Mouse (Mus musculus) monocyte, adult 5-6 weeks (primary cell): ENCODE results near the gene Cmtm2b. TPM values are rescaled to one million over a fixed set of nuclear protein-coding genes. Genes with fewer than 3 reads are reported as not detected.

Experiments
- ATAC-seq: fragments of 153-309, 156-312 bp; replicated peaks from 2 replicates; pipeline ENCODE4 v1.8.0; 2017; ENCODE audit warnings: mild to moderate bottlenecking; ENCODE audit not compliant: low TSS enrichment, insufficient number of reproducible peaks, severe bottlenecking, poor library complexity, low FRiP score
- total RNA-seq: library from RNA; stranded (forward); fragments of 200-1000, 200-491, 200-594 nt; gene quantifications from 3 replicates; pipeline ENCODE4 v1.2.3, GENCODE M21; 2017

Gene Cmtm2b
- total RNA-seq, 1 experiment from 2014 or later, result not detected

GRCm38 (mm10) chr8:104374864-104375846, 53.1 kb downstream of the Cmtm2b start:
- no peak for ATAC-seq

DNA sequence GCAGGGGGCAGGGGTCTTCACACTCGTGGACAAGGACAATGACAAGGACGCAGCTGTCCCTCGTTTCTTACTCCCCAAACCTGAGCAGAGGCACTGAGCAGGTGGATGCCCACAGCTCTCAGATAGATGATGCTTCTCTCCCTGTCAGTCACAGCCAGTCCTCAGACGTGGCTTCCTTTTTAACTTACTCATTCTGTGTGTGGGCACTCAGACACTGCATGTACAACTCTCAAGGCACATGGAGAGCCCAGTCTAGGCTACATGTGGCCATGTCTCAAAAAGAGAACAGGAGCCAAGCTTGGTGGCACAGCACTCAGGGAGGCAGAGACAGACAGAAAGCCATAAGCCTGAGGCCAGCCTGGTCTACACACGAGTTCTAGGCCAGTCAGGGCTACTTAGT, 53.9 kb downstream of the Cmtm2b start:
- ATAC-seq, result no peak

- ATAC-seq, result no peak
Measured at GRCm38 (mm10) chr8:104376669-104377068, 54.6 kb downstream of the Cmtm2b start.

- ATAC-seq, result no peak
Measured at GRCm38 (mm10) chr8:104379301-104379836, 57.3 kb downstream of the Cmtm2b start.

GRCm38 (mm10) chr8:104380269-104380668, 58.2 kb downstream of the Cmtm2b start:
- no peak for ATAC-seq

Other genes with a start within 250 kb of the Cmtm2b start
- gene Cdh5, start 220.6 kb upstream of the Cmtm2b start, total RNA-seq, result not detected in 3 replicates
- gene Bean1, start 151.8 kb upstream of the Cmtm2b start, total RNA-seq, result 0.19 TPM in 1 of 3 replicates, not detected in the others
- 39.0 to 49.4 TPM (median 44.6 TPM) in 3 replicates for gene Tk2, start 73.7 kb upstream of the Cmtm2b start, total RNA-seq
- 33.6 to 48.9 TPM (median 35.8 TPM) in 3 replicates for gene Cklf, start 71.4 kb upstream of the Cmtm2b start, total RNA-seq
- 4.7 TPM in 1 of 3 replicates, not detected in the others for gene Cmtm2a, start 29.0 kb upstream of the Cmtm2b start, total RNA-seq
- gene Gm45711, start 12.1 kb upstream of the Cmtm2b start, total RNA-seq, result not detected in 3 replicates
- not detected in 3 replicates for gene Cmtm1, start 12.1 kb upstream of the Cmtm2b start, total RNA-seq
- gene Gm11020, start 663 bp upstream of the Cmtm2b start, total RNA-seq, result not detected in 3 replicates
- 14.1 to 17.1 TPM (median 16.7 TPM) in 3 replicates for gene Cmtm3, start 17.2 kb downstream of the Cmtm2b start, total RNA-seq
- 0.19 to 0.97 TPM (median 0.64 TPM) in 3 replicates for gene Cmtm4, start 73.6 kb downstream of the Cmtm2b start, total RNA-seq
- 57.3 to 86.0 TPM (median 57.8 TPM) in 3 replicates for gene Dync1li2, start 120.8 kb downstream of the Cmtm2b start, total RNA-seq
- gene Terb1, start 187.7 kb downstream of the Cmtm2b start, total RNA-seq, result 0.21 TPM in 1 of 3 replicates, not detected in the others
- 103 to 118 TPM (median 115 TPM) in 3 replicates for gene Nae1, start 212.4 kb downstream of the Cmtm2b start, total RNA-seq
- 1.3 to 3.6 TPM (median 3.3 TPM) in 3 replicates for gene Car7, start 212.5 kb downstream of the Cmtm2b start, total RNA-seq